Mouse (Mus musculus): ENCODE results near the gene Cenpf. TPM values are rescaled to one million over a fixed set of nuclear protein-coding genes. Genes with fewer than 3 reads are reported as not detected.
A peak's percentile ranks its signal among the peaks of the same experiment; 100 is the strongest.

The Cenpf gene
- polyA plus RNA-seq, 2 experiments: 12.0 to 43.2 TPM

DNA sequence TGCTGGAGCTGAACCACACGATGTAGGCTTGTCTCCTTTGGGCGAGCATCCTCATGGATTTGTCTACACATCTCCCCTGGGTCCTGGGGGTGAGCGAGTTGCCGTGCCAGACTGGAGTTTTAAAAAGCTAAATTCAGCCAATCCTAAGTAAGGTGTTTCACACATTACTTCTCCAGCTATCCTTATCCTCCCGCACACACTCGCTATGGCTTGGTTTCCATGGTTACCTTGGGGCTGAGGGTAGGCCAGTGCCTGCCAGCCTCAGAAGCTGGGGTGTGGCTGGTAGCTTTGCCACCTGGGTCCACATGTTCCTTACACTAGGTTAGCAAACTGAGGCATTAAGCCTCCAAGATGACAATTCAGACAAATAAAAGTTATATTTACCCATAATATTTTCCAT lies 48.3 kb downstream of the Cenpf start:
- Histone ChIP-seq H3K9ac (replicated peaks) (no peak overlapping the region), H3K36me3 (replicated peaks; ENCODE audit: control insufficient read depth, insufficient read depth, low read depth) (peaks cover 33% of the 10 kb centered on the region), H3K4me1 (replicated peaks; ENCODE audit: control insufficient read depth in 2 of 2, insufficient read depth in 2 of 2, low read length in 1 of 2) (no peaks in the 10 kb centered on the region), H3K9me3 (ENCODE audit: control insufficient read depth, low read length) (no peaks in the 10 kb centered on the region), H3K27me3 (ENCODE audit: control insufficient read depth, insufficient read depth, low read length) (no peaks in the 10 kb centered on the region), H3K4me3 (ENCODE audit: insufficient read depth in 1 of 2, low read depth in 2 of 2, low read length in 2 of 2) (no peak overlapping the region), H3K4me2 (ENCODE audit: low read depth) (no peak overlapping the region), H3K27ac (no peak overlapping the region)
- TF ChIP-seq EP300 (IDR thresholded peaks at IDR 0.05; ENCODE audit: low read depth) (no peak), CTCF (IDR thresholded peaks at IDR 0.05; ENCODE audit: low read depth) (no peak)
- WGBS (ENCODE audit: insufficient replicate concordance): 75% methylated on average over 6 of the region's 6 CpGs
- ATAC-seq (ENCODE audit: insufficient read depth) (no peak; the same call in 1 of the 2 replicates), DNase-seq (ENCODE audit: low read depth in 3 of 3, low spot score in 3 of 3) (no peak)

GRCm38 (mm10) chr1:189633791-189634190 lies 54.1 kb downstream of the Cenpf start:
- Histone ChIP-seq H3K4me2 (ENCODE audit: low read depth) (no peak overlapping the region), H3K27ac (no peak overlapping the region), H3K4me1 (replicated peaks; ENCODE audit: control insufficient read depth in 2 of 2, insufficient read depth in 2 of 2, low read length in 1 of 2) (no peaks in the 10 kb centered on the region), H3K4me3 (ENCODE audit: insufficient read depth in 1 of 2, low read depth in 2 of 2, low read length in 2 of 2) (no peak overlapping the region), H3K9me3 (ENCODE audit: control insufficient read depth, low read length) (no peaks in the 10 kb centered on the region), H3K27me3 (ENCODE audit: control insufficient read depth, insufficient read depth, low read length) (no peaks in the 10 kb centered on the region), H3K36me3 (replicated peaks; ENCODE audit: control insufficient read depth, insufficient read depth, low read depth) (no peaks in the 10 kb centered on the region), H3K9ac (replicated peaks) (no peak overlapping the region)
- DNase-seq (ENCODE audit: low read depth in 3 of 3, low spot score in 3 of 3) (no peak), ATAC-seq (ENCODE audit: insufficient read depth) (no peak)
- WGBS (ENCODE audit: insufficient replicate concordance): 40% methylated on average over 5 of the region's 5 CpGs
- no peak for TF ChIP-seq CTCF (IDR thresholded peaks at IDR 0.05; ENCODE audit: low read depth)
- no peak for TF ChIP-seq EP300 (IDR thresholded peaks at IDR 0.05; ENCODE audit: low read depth)

- ATAC-seq (ENCODE audit: insufficient read depth) (no peak), DNase-seq (ENCODE audit: low read depth in 3 of 3, low spot score in 3 of 3) (no peak)
- no peak overlapping the region for H3K4me3 ChIP-seq (ENCODE audit: insufficient read depth in 1 of 2, low read depth in 2 of 2, low read length in 2 of 2)
- no peak overlapping the region for H3K27ac ChIP-seq
- no peak overlapping the region for H3K4me2 ChIP-seq (ENCODE audit: low read depth)
- WGBS (ENCODE audit: insufficient replicate concordance): 72% methylated on average over 13 of the region's 13 CpGs
- H3K9me3 ChIP-seq (ENCODE audit: control insufficient read depth, low read length): no peaks in the 10 kb centered on the region
- H3K9ac ChIP-seq (replicated peaks): no peak overlapping the region
- TF ChIP-seq CTCF (IDR thresholded peaks at IDR 0.05; ENCODE audit: low read depth) (no peak), EP300 (IDR thresholded peaks at IDR 0.05; ENCODE audit: low read depth) (no peak)
- no peaks in the 10 kb centered on the region for H3K27me3 ChIP-seq (ENCODE audit: control insufficient read depth, insufficient read depth, low read length)
- no peaks in the 10 kb centered on the region for H3K36me3 ChIP-seq (replicated peaks; ENCODE audit: control insufficient read depth, insufficient read depth, low read depth)
- H3K4me1 ChIP-seq (replicated peaks; ENCODE audit: control insufficient read depth in 2 of 2, insufficient read depth in 2 of 2, low read length in 1 of 2): no peaks in the 10 kb centered on the region
Measured at GRCm38 (mm10) chr1:189631906-189632675, 55.8 kb downstream of the Cenpf start.

DNA sequence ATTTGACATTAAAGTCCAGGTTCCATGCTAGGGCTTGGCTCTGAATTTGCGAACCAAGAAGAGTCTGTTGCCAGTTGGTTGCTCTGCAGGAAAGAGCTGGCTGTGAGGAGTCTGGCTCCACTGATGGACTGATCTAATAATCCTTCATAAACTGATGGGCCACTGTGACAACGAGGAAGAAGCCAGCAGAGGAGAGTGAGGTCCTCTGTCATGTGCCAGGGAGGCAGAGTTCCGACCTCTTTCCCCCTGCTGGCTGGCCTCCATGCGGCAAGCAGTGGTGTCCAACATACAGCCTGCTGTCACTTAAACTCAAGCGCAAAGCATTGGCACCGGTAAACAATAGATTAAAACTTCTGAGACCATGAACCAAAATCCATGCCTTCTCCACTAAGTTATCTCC lies 57.9 kb downstream of the Cenpf start:
- H3K4me1 ChIP-seq (replicated peaks; ENCODE audit: control insufficient read depth in 2 of 2, insufficient read depth in 2 of 2, low read length in 1 of 2): no peaks in the 10 kb centered on the region
- no peak overlapping the region for H3K9ac ChIP-seq (replicated peaks)
- no peaks in the 10 kb centered on the region for H3K27me3 ChIP-seq (ENCODE audit: control insufficient read depth, insufficient read depth, low read length)
- DNase-seq (ENCODE audit: low read depth in 3 of 3, low spot score in 3 of 3) (no peak), ATAC-seq (ENCODE audit: insufficient read depth) (no peak)
- H3K9me3 ChIP-seq (ENCODE audit: control insufficient read depth, low read length): no peaks in the 10 kb centered on the region
- no peak overlapping the region for H3K4me3 ChIP-seq (ENCODE audit: insufficient read depth in 1 of 2, low read depth in 2 of 2, low read length in 2 of 2)
- H3K4me2 ChIP-seq (ENCODE audit: low read depth): no peak overlapping the region
- no peak for TF ChIP-seq CTCF (IDR thresholded peaks at IDR 0.05; ENCODE audit: low read depth)
- no peak for TF ChIP-seq EP300 (IDR thresholded peaks at IDR 0.05; ENCODE audit: low read depth)
- WGBS (ENCODE audit: insufficient replicate concordance): 67% methylated on average over 6 of the region's 6 CpGs
- no peaks in the 10 kb centered on the region for H3K36me3 ChIP-seq (replicated peaks; ENCODE audit: control insufficient read depth, insufficient read depth, low read depth)
- H3K27ac ChIP-seq: no peak overlapping the region

- Histone ChIP-seq H3K9me3 (ENCODE audit: control insufficient read depth, low read length) (no peaks in the 10 kb centered on the region), H3K9ac (replicated peaks) (no peak overlapping the region), H3K27me3 (ENCODE audit: control insufficient read depth, insufficient read depth, low read length) (no peaks in the 10 kb centered on the region), H3K4me1 (replicated peaks; ENCODE audit: control insufficient read depth in 2 of 2, insufficient read depth in 2 of 2, low read length in 1 of 2) (no peaks in the 10 kb centered on the region), H3K36me3 (replicated peaks; ENCODE audit: control insufficient read depth, insufficient read depth, low read depth) (no peaks in the 10 kb centered on the region), H3K27ac (no peak overlapping the region), H3K4me2 (ENCODE audit: low read depth) (no peak overlapping the region), H3K4me3 (ENCODE audit: insufficient read depth in 1 of 2, low read depth in 2 of 2, low read length in 2 of 2) (no peak overlapping the region)
- ATAC-seq (ENCODE audit: insufficient read depth) (no peak), DNase-seq (ENCODE audit: low read depth in 3 of 3, low spot score in 3 of 3) (peak in 1 of 3 experiments; percentile 13)
- peak; percentile 74 for TF ChIP-seq CTCF (IDR thresholded peaks at IDR 0.05; ENCODE audit: low read depth)
- no peak for TF ChIP-seq EP300 (IDR thresholded peaks at IDR 0.05; ENCODE audit: low read depth)
- 62% methylated on average over 9 of the region's 9 CpGs for WGBS (ENCODE audit: insufficient replicate concordance)
Measured at GRCm38 (mm10) chr1:189627976-189628768, 59.7 kb downstream of the Cenpf start.

All from liver, embryonic 14.5 days (tissue).